Mouse (Mus musculus): ENCODE results near the gene Brwd1. TPM values are rescaled to one million over a fixed set of nuclear protein-coding genes. Genes with fewer than 3 reads are reported as not detected.
"Not testable (repeated sequence)": the region's sequence is repeated elsewhere in the genome, so short reads cannot be mapped to it uniquely, and the experiment has no call there.

The Brwd1 gene
- total and polyA plus RNA-seq, 2 experiments from 2014 or later = 151 to 173 TPM

DNA sequence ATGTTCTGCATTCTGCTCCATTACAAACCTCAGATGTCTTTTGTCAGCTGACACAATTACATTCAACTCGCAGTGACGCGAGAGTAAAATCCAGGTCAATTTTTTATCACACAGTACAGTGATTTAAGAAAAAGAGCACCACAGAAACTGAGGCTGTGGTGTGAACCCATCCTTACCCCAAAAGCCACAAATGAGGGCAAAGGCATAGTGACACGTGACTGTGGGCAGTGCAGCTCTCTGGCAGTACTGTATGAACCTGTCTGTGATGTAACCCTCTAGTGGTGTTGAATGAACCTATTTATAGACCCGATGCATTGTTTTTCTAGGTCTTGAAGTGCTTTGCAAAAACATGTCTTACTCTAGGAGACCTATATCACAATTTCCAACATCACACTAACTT is 83.0 kb downstream of the Brwd1 start:
- no peak overlapping the region for H3K27ac ChIP-seq (ENCODE audit: low read depth, low read length)
- H3K4me2 ChIP-seq (ENCODE audit: low read depth, low read length, poor library complexity, severe bottlenecking) = no peak overlapping the region
- DNase-seq (ENCODE audit: low spot score) (no peak), ATAC-seq (ENCODE audit: low FRiP score) (no peak)
- no peaks in the 10 kb centered on the region for H3K9me3 ChIP-seq (ENCODE audit: low read length)
- H3K4me1 ChIP-seq (ENCODE audit: insufficient read depth, low read length) = no peaks in the 10 kb centered on the region
- 88% methylated on average over 5 of the region's 5 CpGs for WGBS
- no peak overlapping the region for H3K4me3 ChIP-seq (ENCODE audit: low read depth, low read length)
- H3K36me3 ChIP-seq (ENCODE audit: insufficient read depth, low read length) = peaks cover 54% of the 10 kb centered on the region
- no peaks in the 10 kb centered on the region for H3K27me3 ChIP-seq (ENCODE audit: insufficient read depth, low read length)
- no peak overlapping the region for H3K9ac ChIP-seq (replicated peaks; ENCODE audit: low read length, poor library complexity, severe bottlenecking)
- TF ChIP-seq CTCF (IDR thresholded peaks at IDR 0.05) = no peak

DNA sequence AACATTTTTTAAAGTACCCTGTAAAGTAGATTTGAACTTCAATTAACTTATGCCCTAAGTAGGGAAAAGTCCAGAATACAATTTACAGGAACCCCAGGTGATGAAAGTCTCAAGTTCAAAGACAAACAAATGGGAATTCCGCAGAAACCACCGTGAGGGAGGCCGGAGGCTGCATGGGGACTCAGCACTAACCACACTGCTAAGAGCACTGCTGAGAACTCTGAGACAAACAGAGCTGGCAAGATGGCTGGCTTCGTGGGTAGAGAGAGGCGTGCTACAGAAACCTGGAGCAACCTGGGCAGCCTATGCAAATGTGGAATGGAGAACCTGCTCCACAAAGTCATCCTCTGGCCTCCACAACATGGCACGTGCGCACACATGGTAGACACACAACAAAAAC is 86.2 kb downstream of the Brwd1 start:
- 91% methylated on average over 7 of the region's 7 CpGs for WGBS
- TF ChIP-seq CTCF (IDR thresholded peaks at IDR 0.05) = no peak
- H3K36me3 ChIP-seq (ENCODE audit: insufficient read depth, low read length) = peaks cover 40% of the 10 kb centered on the region

DNA sequence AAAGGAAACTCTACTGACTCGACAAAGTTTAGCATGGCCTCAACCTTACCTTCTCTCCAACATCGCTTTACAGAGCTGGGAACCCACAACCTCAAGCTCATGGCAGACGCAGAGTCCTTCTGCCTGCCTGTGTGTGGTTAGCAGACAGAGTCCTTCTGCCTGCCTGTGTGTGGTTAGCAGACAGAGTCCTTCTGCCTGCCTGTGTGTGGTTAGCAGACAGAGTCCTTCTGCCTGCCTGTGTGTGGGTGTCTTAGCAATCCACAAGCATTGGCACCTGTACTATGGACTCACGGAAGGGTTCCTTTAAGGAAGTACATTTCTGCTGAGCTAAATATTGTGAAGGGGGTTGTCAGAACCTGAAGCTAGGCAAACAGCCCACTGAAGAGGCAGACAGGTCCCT is 87.8 kb downstream of the Brwd1 start:
- H3K4me2 ChIP-seq (ENCODE audit: low read depth, low read length, poor library complexity, severe bottlenecking); H3K9ac ChIP-seq (replicated peaks; ENCODE audit: low read length, poor library complexity, severe bottlenecking); H3K4me3 ChIP-seq (ENCODE audit: low read depth, low read length); DNase-seq (ENCODE audit: low spot score); ATAC-seq (ENCODE audit: low FRiP score); H3K27ac ChIP-seq (ENCODE audit: low read depth, low read length); H3K9me3 ChIP-seq (ENCODE audit: low read length); H3K27me3 ChIP-seq (ENCODE audit: insufficient read depth, low read length); H3K4me1 ChIP-seq (ENCODE audit: insufficient read depth, low read length): not testable (repeated sequence)
- peaks cover 30% of the 10 kb centered on the region for H3K36me3 ChIP-seq (ENCODE audit: insufficient read depth, low read length)
- 94% methylated on average over 4 of the region's 4 CpGs for WGBS

More for the DNA sequence above, 86.2 kb downstream of the Brwd1 start:
- ATAC-seq (ENCODE audit: low FRiP score) = no peak
- H3K9me3 ChIP-seq (ENCODE audit: low read length) = no peaks in the 10 kb centered on the region
- no peak overlapping the region for H3K4me2 ChIP-seq (ENCODE audit: low read depth, low read length, poor library complexity, severe bottlenecking)
- no peaks in the 10 kb centered on the region for H3K4me1 ChIP-seq (ENCODE audit: insufficient read depth, low read length)
- H3K27me3 ChIP-seq (ENCODE audit: insufficient read depth, low read length) = no peaks in the 10 kb centered on the region
- DNase-seq (ENCODE audit: low spot score) = no peak
- no peak overlapping the region for H3K4me3 ChIP-seq (ENCODE audit: low read depth, low read length)
- no peak overlapping the region for H3K9ac ChIP-seq (replicated peaks; ENCODE audit: low read length, poor library complexity, severe bottlenecking)
- H3K27ac ChIP-seq (ENCODE audit: low read depth, low read length) = no peak overlapping the region

DNA sequence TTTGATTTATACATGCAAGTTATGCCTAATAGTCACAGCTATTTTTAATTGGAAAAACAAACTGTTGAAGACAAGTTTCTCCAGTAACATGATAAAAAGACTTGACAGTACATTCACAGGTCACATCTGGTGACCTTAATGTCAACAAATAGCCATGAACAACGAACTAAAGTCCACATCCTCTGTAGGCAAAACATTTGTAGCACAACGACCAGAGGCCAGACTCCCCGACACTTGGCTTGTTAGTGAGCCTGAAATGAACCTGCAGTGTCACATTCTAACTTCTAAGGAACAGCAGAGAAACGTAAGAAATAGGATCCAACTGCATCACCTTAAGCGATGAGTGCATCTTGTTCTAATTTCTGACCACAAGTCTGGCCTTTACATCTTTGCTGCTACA is 89.7 kb downstream of the Brwd1 start:
- no peak for TF ChIP-seq CTCF (IDR thresholded peaks at IDR 0.05)
- no peak overlapping the region for H3K4me2 ChIP-seq (ENCODE audit: low read depth, low read length, poor library complexity, severe bottlenecking)
- no peak overlapping the region for H3K4me3 ChIP-seq (ENCODE audit: low read depth, low read length)
- no peak overlapping the region for H3K9ac ChIP-seq (replicated peaks; ENCODE audit: low read length, poor library complexity, severe bottlenecking)
- H3K9me3 ChIP-seq (ENCODE audit: low read length) = no peaks in the 10 kb centered on the region
- ATAC-seq (ENCODE audit: low FRiP score) (no peak), DNase-seq (ENCODE audit: low spot score) (no peak)
- peaks cover 19% of the 10 kb centered on the region; the same call in 1 of the 2 replicates for H3K36me3 ChIP-seq (ENCODE audit: insufficient read depth, low read length)
- H3K27ac ChIP-seq (ENCODE audit: low read depth, low read length) = no peak overlapping the region
- H3K4me1 ChIP-seq (ENCODE audit: insufficient read depth, low read length) = no peaks in the 10 kb centered on the region
- H3K27me3 ChIP-seq (ENCODE audit: insufficient read depth, low read length) = no peaks in the 10 kb centered on the region
- WGBS = 80% methylated on average over 5 of the region's 5 CpGs

DNA sequence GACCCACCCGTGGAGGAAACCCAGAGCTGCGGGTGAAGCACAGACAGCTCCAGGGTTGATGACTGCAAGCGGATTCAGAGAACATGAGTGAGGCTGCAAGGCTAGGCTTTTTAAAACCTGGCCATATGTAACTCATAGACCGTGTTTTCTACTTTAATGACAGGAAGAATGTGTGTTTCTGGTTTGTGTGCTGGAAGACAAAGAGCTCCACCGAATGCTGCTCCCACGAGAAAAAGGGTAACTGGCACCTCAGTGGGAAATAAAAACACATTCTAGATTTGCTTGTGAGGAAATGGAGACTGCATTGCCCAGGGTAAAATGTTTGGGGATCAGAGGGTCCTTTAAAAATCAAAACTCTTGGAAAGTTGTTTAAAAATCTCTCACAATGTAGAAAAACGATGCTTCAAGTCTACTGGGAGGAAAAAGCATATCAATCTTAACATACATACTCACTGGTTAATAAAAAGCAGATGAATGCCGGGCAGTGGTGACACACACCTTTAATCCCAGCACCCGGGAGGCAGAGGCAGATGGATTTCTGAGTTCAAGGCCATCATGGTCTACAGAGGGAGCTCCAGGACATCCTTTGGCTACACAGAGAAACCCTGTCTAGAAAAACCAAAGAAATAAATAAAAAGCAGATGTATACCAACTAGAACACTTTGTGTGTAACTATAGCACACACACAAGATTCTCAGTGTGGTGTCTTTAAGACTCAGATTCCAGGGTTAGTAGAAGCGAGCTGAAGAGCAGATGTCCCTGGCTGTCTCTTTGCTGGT is 91.0 kb downstream of the Brwd1 start:
- DNase-seq (ENCODE audit: low spot score) = no peak
- peak overlapping the region; percentile 74 for H3K4me3 ChIP-seq (ENCODE audit: low read depth, low read length)
- H3K27me3 ChIP-seq (ENCODE audit: insufficient read depth, low read length) = no peaks in the 10 kb centered on the region
- H3K27ac ChIP-seq (ENCODE audit: low read depth, low read length) = peak overlapping the region; percentile 77
- peak overlapping the region; percentile 71 for H3K4me2 ChIP-seq (ENCODE audit: low read depth, low read length, poor library complexity, severe bottlenecking)
- no peaks in the 10 kb centered on the region for H3K9me3 ChIP-seq (ENCODE audit: low read length)
- ATAC-seq (ENCODE audit: low FRiP score) = no peak; the same call in 1 of the 2 replicates
- peaks cover 18% of the 10 kb centered on the region for H3K36me3 ChIP-seq (ENCODE audit: insufficient read depth, low read length)
- 7% methylated on average over 10 of the region's 10 CpGs for WGBS
- no peaks in the 10 kb centered on the region for H3K4me1 ChIP-seq (ENCODE audit: insufficient read depth, low read length)
- peak overlapping the region; percentile 74 for H3K9ac ChIP-seq (replicated peaks; ENCODE audit: low read length, poor library complexity, severe bottlenecking)
- TF ChIP-seq CTCF (IDR thresholded peaks at IDR 0.05) = peak; percentile 34

DNA sequence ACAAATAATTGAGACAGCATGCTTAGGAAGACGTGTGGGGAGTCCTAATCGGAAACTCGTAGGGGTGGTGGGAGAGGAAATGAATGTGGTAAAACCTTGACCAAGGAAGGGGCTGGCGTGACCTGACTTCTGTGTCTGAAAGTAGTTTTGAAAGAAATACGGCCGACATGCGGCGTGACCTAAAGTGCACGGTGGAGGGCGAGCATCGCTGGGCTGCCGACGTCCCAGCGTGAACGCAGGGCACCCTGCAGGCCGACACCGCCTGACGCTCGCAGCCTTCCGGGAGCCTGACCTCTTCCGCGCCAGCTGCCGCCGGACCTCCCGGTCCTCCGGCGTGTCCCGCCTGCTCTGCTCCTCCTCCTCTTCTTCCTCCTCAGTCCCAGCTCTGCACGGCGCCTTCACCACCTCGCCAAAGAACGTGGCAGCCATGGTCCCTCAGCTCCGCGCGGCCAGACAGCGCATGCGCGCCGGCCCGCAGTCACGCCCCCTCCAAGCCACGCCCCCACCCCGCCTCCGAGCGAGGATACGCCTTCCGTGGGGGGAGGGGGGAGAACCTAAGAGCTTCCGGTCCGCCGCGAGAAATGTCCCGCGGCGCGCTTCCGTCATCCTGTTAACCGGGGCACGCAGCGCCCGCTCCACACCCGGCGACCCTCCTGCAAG is 91.7 kb downstream of the Brwd1 start, which contains the start of gene Psmg1:
Gene Psmg1 (minus strand): TSS at position 499 of the 660 bp plus-strand sequence.
- peak within 1 kb of the TSS; percentile 84 for H3K27ac ChIP-seq (ENCODE audit: low read depth, low read length)
- no peaks in the 10 kb centered on the region for H3K27me3 ChIP-seq (ENCODE audit: insufficient read depth, low read length)
- peaks cover 16% of the 10 kb centered on the region for H3K36me3 ChIP-seq (ENCODE audit: insufficient read depth, low read length)
- no peaks in the 10 kb centered on the region for H3K4me1 ChIP-seq (ENCODE audit: insufficient read depth, low read length)
- DNase-seq (ENCODE audit: low spot score) (peak; percentile 97), ATAC-seq (ENCODE audit: low FRiP score) (peak; percentile 94)
- peak within 1 kb of the TSS; percentile 74 for H3K4me3 ChIP-seq (ENCODE audit: low read depth, low read length)
- H3K4me2 ChIP-seq (ENCODE audit: low read depth, low read length, poor library complexity, severe bottlenecking) = peak within 1 kb of the TSS; percentile 71
- no peaks in the 10 kb centered on the region for H3K9me3 ChIP-seq (ENCODE audit: low read length)
- under 1% methylated on average over 55 of the region's 62 CpGs for WGBS
- H3K9ac ChIP-seq (replicated peaks; ENCODE audit: low read length, poor library complexity, severe bottlenecking) = peak within 1 kb of the TSS; percentile 74
- no peak; the same call in 1 of the 2 replicates for TF ChIP-seq CTCF (IDR thresholded peaks at IDR 0.05)
